Mouse (Mus musculus) right cerebral cortex, postnatal 14 days (tissue): ENCODE results near the gene Gas1.

Experiments
- DNase-seq: peaks from one replicate; pipeline ENCODE4 v3.0.0; 2022

The Gas1 gene

GRCm38 (mm10) chr13:60177106-60177796, at the start of gene Gas1:
Gene Gas1 (minus strand): TSS chr13:60177365.
- peak; percentile 70 for DNase-seq

GRCm38 (mm10) chr13:60226251-60226836, 49.2 kb upstream of the Gas1 start:
- no peak for DNase-seq

- peak; percentile 7 for DNase-seq
These were observed 48.6 kb upstream of the Gas1 start for GRCm38 (mm10) chr13:60225736-60226135.

GRCm38 (mm10) chr13:60225276-60225675, 48.1 kb upstream of the Gas1 start:
- DNase-seq, result no peak

GRCm38 (mm10) chr13:60223797-60224196, 46.6 kb upstream of the Gas1 start:
- no peak for DNase-seq

- DNase-seq, result no peak
These were observed 45.2 kb upstream of the Gas1 start for GRCm38 (mm10) chr13:60222336-60222735.

- no peak for DNase-seq
These were observed 36.7 kb upstream of the Gas1 start for GRCm38 (mm10) chr13:60213896-60214295.

- no peak for DNase-seq
These were observed 30.0 kb upstream of the Gas1 start for GRCm38 (mm10) chr13:60207135-60207601.

GRCm38 (mm10) chr13:60204746-60205145, 27.6 kb upstream of the Gas1 start:
- DNase-seq, result no peak

- DNase-seq, result no peak
These were observed 16.1 kb upstream of the Gas1 start for GRCm38 (mm10) chr13:60193273-60193672.

GRCm38 (mm10) chr13:60189923-60190322, 12.8 kb upstream of the Gas1 start:
- DNase-seq, result no peak

- no peak for DNase-seq
These were observed 11.8 kb upstream of the Gas1 start for GRCm38 (mm10) chr13:60188952-60189351.

GRCm38 (mm10) chr13:60187276-60187675, 10.1 kb upstream of the Gas1 start:
- no peak for DNase-seq

GRCm38 (mm10) chr13:60182346-60182745, 5.2 kb upstream of the Gas1 start:
- DNase-seq, result no peak

GRCm38 (mm10) chr13:60179641-60180040, 2.5 kb upstream of the Gas1 start:
- no peak for DNase-seq

- peak; percentile 94 for DNase-seq
These were observed 1.3 kb upstream of the Gas1 start for GRCm38 (mm10) chr13:60178416-60178815.

- no peak for DNase-seq
These were observed 589 bp upstream of the Gas1 start for GRCm38 (mm10) chr13:60177797-60178110.

GRCm38 (mm10) chr13:60176776-60177105, 424 bp downstream of the Gas1 start:
- DNase-seq, result no peak

GRCm38 (mm10) chr13:60176136-60176775, 909 bp downstream of the Gas1 start:
- DNase-seq, result peak; percentile 74

GRCm38 (mm10) chr13:60175490-60176135, 1.6 kb downstream of the Gas1 start:
- peak; percentile 46 for DNase-seq

GRCm38 (mm10) chr13:60174953-60175352, 2.2 kb downstream of the Gas1 start:
- DNase-seq, result no peak

- no peak for DNase-seq
These were observed 3.3 kb downstream of the Gas1 start for GRCm38 (mm10) chr13:60173591-60174524.

- no peak for DNase-seq
These were observed 4.0 kb downstream of the Gas1 start for GRCm38 (mm10) chr13:60173186-60173585.
